9 mouse cellular contexts compared by ENCODE assay signal in genomic region chr19:4113806-4114230, GRCm38 (mm10). TPM values are rescaled to one million over a fixed set of nuclear protein-coding genes. Genes with fewer than 3 reads are reported as not detected.
DNase-seq lines count a peak whose midpoint lies in the region; ATAC-seq and TF ChIP-seq lines count a peak whose summit lies in the region.
"Had no signal": no experiment of that assay in that cellular context is flagged by ENCODE, and none has a peak within 500 bp of the region (broad histone marks: within the 10 kb centered on the region; RNA-seq: fewer than 3 reads in every experiment).

No protein-coding gene starts in this region.

- no peaks in the 10 kb centered on the region for H3K9me3 ChIP-seq in megakaryocyte, embryonic 14.5 days
- H3K9me3 ChIP-seq in forebrain, embryonic 15.5 days, result no peaks in the 10 kb centered on the region

- peaks cover 100% of the 10 kb centered on the region for H3K36me3 ChIP-seq in megakaryocyte, embryonic 14.5 days (replicated peaks; ENCODE audit: low read length)
- H3K36me3 ChIP-seq in forebrain, embryonic 15.5 days, result peaks cover 35% of the 10 kb centered on the region

- no peak overlapping the region for H3K9ac ChIP-seq in forebrain, embryonic 15.5 days (replicated peaks)

- no peaks in the 10 kb centered on the region for H3K27me3 ChIP-seq in cerebellum, adult 2 months (ENCODE audit: control insufficient read depth, insufficient read depth, low read length)
- H3K27me3 ChIP-seq in megakaryocyte, embryonic 14.5 days (replicated peaks), result no peaks in the 10 kb centered on the region
- H3K27me3 ChIP-seq in forebrain, embryonic 15.5 days, result no peaks in the 10 kb centered on the region

- TF ChIP-seq POLR2A in cerebellum, adult 2 months (IDR thresholded peaks at IDR 0.05; ENCODE audit: borderline replicate concordance, insufficient read depth, low read length), result no peak

- no peak for ATAC-seq in forebrain, embryonic 15.5 days (replicated peaks)

- no peak for DNase-seq in cerebellum, adult 2 months
- DNase-seq in cerebellum, adult 11-12 months, result no peak
- peak; percentile 67 for DNase-seq in kidney, adult 9 months
- DNase-seq in retina, embryonic 14.5 days (ENCODE audit: low spot score), result no peak
- no peak for DNase-seq in layer of hippocampus, adult 18-20 months (ENCODE audit: low spot score in 2 of 2)

- peaks cover 51% of the 10 kb centered on the region for H3K4me1 ChIP-seq in cerebellum, adult 2 months (ENCODE audit: control insufficient read depth, insufficient read depth, low read length)
- H3K4me1 ChIP-seq in brown adipose tissue, adult 24 weeks (ENCODE audit: control insufficient read depth, insufficient read depth, insufficient read length, low read length), result peaks cover 12% of the 10 kb centered on the region
- peaks cover 95% of the 10 kb centered on the region for H3K4me1 ChIP-seq in megakaryocyte, embryonic 14.5 days
- H3K4me1 ChIP-seq in forebrain, embryonic 15.5 days, result 0 out of 2 replicates have a peak, but pooled peaks cover 3% of the 10 kb centered on the region

- H3K27ac ChIP-seq in cerebellum, adult 2 months (ENCODE audit: insufficient read depth, low read length), result peak overlapping the region; percentile 82
- peak overlapping the region; percentile 74 for H3K27ac ChIP-seq in brown adipose tissue, adult 24 weeks (replicated peaks; ENCODE audit: low read depth, low read length)
- no peak overlapping the region for H3K27ac ChIP-seq in forebrain, embryonic 15.5 days (replicated peaks)

- H3K4me3 ChIP-seq in cerebellum, adult 2 months (replicated peaks; ENCODE audit: insufficient read depth, low read depth, low read length), result no peak overlapping the region
- no peak overlapping the region; the same call in 1 of the 2 replicates for H3K4me3 ChIP-seq in brown adipose tissue, adult 24 weeks (ENCODE audit: insufficient read depth, low read depth, low read length)
- peak overlapping the region; percentile 88 for H3K4me3 ChIP-seq in megakaryocyte, embryonic 14.5 days (replicated peaks)
- H3K4me3 ChIP-seq in forebrain, embryonic 15.5 days, result no peak overlapping the region

- WGBS in cerebellum, adult 2 months, result 40% methylated on average over 5 of the region's 5 CpGs
- WGBS in forebrain, embryonic 15.5 days, result 81% methylated on average over 5 of the region's 5 CpGs

- TF ChIP-seq CTCF in cerebellum, adult 2 months (IDR thresholded peaks at IDR 0.05; ENCODE audit: borderline replicate concordance, insufficient read depth, low read depth, low read length), result no peak

- no peak overlapping the region for H3K4me2 ChIP-seq in forebrain, embryonic 15.5 days (replicated peaks)

RNA-seq across cellular contexts. Expression of gene Aip, which starts 11.8 kb away (rescaled TPM):
- 207 and 209 TPM in 2 replicates for polyA plus RNA-seq in cerebellum, adult 2 months (2012; rRNA removed)
- 62.7 and 65.2 TPM in 2 replicates for polyA plus RNA-seq in brown adipose tissue, adult 24 weeks (2012; ENCODE audit: insufficient read depth, insufficient read length, missing spikeins)
- polyA plus RNA-seq in megakaryocyte, embryonic 14.5 days (2012; ENCODE audit: insufficient read depth, low replicate concordance), result 293 and 434 TPM in 2 replicates
- 90.1 and 92.5 TPM in 2 replicates for polyA plus RNA-seq in forebrain, embryonic 15.5 days (2015; fragmentation: Nextera tagmentation; extraction: Ambion mirVana)
- total RNA-seq in layer of hippocampus, adult 18-20 months (2021), result 100 to 1,000 TPM; 121 to 140 TPM

RNA-seq across cellular contexts. Expression of gene Pitpnm1, which starts 14.0 kb away (rescaled TPM):
- polyA plus RNA-seq in cerebellum, adult 2 months (2012; rRNA removed), result 568 and 602 TPM in 2 replicates
- polyA plus RNA-seq in brown adipose tissue, adult 24 weeks (2012; ENCODE audit: insufficient read depth, insufficient read length, missing spikeins), result 14.8 and 17.2 TPM in 2 replicates
- 122 and 153 TPM in 2 replicates for polyA plus RNA-seq in megakaryocyte, embryonic 14.5 days (2012; ENCODE audit: insufficient read depth, low replicate concordance)
- polyA plus RNA-seq in forebrain, embryonic 15.5 days (2015; fragmentation: Nextera tagmentation; extraction: Ambion mirVana), result 40.7 and 47.2 TPM in 2 replicates
- 100 to 1,000 TPM; 174 to 181 TPM for total RNA-seq in layer of hippocampus, adult 18-20 months (2021)

RNA-seq across cellular contexts. Expression of gene Cdk2ap2, which starts 16.8 kb away (rescaled TPM):
- 88.7 and 97.0 TPM in 2 replicates for polyA plus RNA-seq in cerebellum, adult 2 months (2012; rRNA removed)
- 78.5 and 101 TPM in 2 replicates for polyA plus RNA-seq in brown adipose tissue, adult 24 weeks (2012; ENCODE audit: insufficient read depth, insufficient read length, missing spikeins)
- polyA plus RNA-seq in megakaryocyte, embryonic 14.5 days (2012; ENCODE audit: insufficient read depth, low replicate concordance), result 140 and 181 TPM in 2 replicates
- polyA plus RNA-seq in forebrain, embryonic 15.5 days (2015; fragmentation: Nextera tagmentation; extraction: Ambion mirVana), result 82.1 and 83.2 TPM in 2 replicates
- 10 to 100 TPM; 36.2 to 38.7 TPM for total RNA-seq in layer of hippocampus, adult 18-20 months (2021)

RNA-seq across cellular contexts. Expression of gene Gpr152, which starts 25.8 kb away (rescaled TPM):
- polyA plus RNA-seq in cerebellum, adult 2 months (2012; rRNA removed), result 0.11 and 0.13 TPM in 2 replicates
- polyA plus RNA-seq in brown adipose tissue, adult 24 weeks (2012; ENCODE audit: insufficient read depth, insufficient read length, missing spikeins), result not detected in 2 replicates
- not detected in 2 replicates for polyA plus RNA-seq in megakaryocyte, embryonic 14.5 days (2012; ENCODE audit: insufficient read depth, low replicate concordance)
- not detected in 2 replicates for polyA plus RNA-seq in forebrain, embryonic 15.5 days (2015; fragmentation: Nextera tagmentation; extraction: Ambion mirVana)
- total RNA-seq in layer of hippocampus, adult 18-20 months (2021), result not detected
- polyA plus RNA-seq: C2C12 had no signal

RNA-seq across cellular contexts. Expression of gene Cabp4, which starts 30.0 kb away (rescaled TPM):
- 0.06 and 0.16 TPM in 2 replicates for polyA plus RNA-seq in cerebellum, adult 2 months (2012; rRNA removed)
- polyA plus RNA-seq in brown adipose tissue, adult 24 weeks (2012; ENCODE audit: insufficient read depth, insufficient read length, missing spikeins), result not detected in 2 replicates
- polyA plus RNA-seq in megakaryocyte, embryonic 14.5 days (2012; ENCODE audit: insufficient read depth, low replicate concordance), result 0.51 and 1.2 TPM in 2 replicates
- 0.10 and 0.15 TPM in 2 replicates for polyA plus RNA-seq in forebrain, embryonic 15.5 days (2015; fragmentation: Nextera tagmentation; extraction: Ambion mirVana)
- total RNA-seq in layer of hippocampus, adult 18-20 months (2021), result under 1 TPM; 0.22 to 0.30 TPM
